Mouse (Mus musculus): ENCODE measurements around the gene Acvr2a.

DNA sequence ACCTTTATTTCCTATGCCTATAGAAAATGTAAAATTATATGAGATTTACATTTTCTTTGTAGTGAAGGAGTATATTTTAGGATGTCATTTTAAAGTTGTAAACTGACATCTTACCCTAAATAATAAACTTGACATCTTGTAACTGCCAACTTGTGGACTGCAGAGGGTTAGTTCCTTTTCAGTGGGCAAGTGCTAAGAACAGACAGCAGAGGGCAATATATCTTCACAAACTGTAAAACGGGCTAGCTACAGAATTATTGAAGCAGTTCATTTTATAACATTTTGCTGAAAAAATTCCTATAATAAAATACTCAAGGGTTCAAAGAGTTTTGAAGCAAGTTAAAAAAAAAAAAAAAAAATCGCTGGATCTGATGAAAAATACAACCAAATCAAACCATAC lies 95.0 kb downstream of the Acvr2a start:
- TF ChIP-seq CTCF (IDR thresholded peaks at IDR 0.05) (peak; percentile 75), POLR2A (IDR thresholded peaks at IDR 0.05; ENCODE audit: insufficient read depth, low read depth, low read length) (no peak)

Data from heart, adult 2 months (tissue).